Mouse (Mus musculus) gastrocnemius, postnatal 10 days (tissue): ENCODE measurements around the gene Narf. TPM values are rescaled to one million over a fixed set of nuclear protein-coding genes. Genes with fewer than 3 reads are reported as not detected.

ENCODE experiments used
- DNase-seq: peaks from one replicate; pipeline ENCODE4 v3.0.0; 2021; ENCODE audit warnings: mixed read lengths
- total RNA-seq, 2 experiments: library from RNA; stranded (reverse); gene quantifications; 2 replicates each; pipeline ENCODE4 v1.2.3; 2021

Narf gene
- total RNA-seq, 2 experiments from 2014 or later, result 36.5 to 41.6 TPM

DNA sequence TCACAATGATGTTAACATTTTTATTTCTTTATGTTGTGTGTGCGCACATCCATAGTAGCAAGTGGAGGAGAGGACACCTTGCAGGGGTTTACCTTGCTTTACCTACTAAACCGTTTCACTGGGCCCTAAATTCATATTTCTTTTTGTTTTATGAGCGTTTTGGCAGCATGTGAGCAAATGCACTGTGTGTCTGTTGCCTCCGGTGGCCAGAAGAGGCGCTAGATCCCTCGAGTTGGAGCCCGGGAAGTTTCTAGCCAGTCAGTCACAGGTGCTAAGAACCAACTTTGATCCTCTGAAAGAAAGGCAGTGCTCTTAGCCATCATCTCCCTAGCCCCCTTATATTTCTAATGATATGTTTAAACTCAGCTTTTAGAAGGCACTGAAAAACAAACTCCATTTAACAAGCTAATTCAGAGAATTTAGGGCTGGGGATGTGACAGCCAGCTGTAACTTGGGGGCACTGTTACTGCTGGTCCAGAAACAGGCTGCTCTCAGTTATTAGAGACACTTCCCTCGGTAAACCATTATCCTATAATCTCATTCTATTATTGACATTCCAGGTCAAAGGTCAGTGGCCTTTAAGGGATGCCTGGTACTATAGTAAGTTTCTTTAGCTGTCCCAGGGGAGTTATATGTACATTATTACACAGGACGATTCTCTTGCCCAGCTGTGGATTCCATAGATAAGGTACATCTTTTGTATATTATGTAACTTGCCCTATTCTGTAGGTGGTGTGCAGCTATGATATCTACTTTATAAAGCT is 1.4 kb upstream of the Narf start:
- DNase-seq, result peak; percentile 28

DNA sequence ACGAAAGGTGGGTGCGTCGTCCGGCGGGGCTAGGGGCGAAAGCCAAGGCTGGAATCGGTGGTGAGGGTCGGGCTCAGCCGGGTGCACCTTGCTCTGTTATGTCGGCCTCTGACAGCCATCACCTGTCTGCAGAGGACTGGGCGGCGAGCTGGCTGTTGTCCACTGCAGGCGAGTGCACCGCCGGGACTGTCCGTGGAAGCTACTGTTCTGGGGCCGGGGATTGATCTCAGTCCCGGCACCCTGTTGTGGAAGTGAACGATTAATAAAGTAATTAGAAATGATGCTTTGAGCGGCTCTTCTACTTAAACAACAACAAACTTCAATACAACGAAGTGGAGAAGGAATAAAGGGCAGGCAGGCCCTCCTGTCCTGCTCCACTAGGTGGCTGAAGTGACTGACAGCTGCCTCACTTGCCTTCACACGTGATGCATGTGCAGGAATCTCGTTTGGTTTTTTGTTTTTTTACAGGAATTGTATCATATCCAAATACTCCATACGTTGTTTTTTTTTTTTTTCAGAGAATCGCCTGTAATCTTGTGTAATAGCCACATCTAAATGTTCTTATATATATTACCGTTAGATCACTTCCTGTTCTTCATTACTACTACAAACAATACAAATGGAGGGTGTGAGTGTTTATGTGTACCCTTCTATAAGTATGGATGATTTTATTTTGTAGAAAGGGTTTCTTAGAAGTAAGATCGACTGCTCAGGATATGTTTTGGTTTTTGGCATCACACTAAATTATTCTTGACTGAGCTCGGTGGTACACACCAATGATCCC is 484 bp downstream of the Narf start:
- DNase-seq, result no peak

DNA sequence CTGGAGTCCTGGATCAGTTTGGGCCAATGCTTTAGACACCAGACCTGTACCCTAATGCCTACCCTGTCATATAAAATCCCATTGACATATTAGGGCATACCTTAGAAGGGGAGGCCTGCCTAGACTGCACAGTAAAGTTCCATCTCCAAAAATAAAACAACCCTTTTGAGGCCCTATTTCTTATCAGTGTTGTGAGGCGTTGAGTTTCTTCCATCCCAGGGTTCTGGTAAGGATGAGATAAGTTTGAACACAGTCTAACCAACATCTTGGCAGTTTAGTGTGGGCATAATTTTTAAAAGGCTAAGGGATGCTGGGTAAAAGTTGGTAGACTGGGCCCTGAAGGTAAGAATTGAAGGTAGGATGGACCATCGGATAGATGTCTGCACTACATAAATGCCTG is 2.6 kb downstream of the Narf start:
- no peak for DNase-seq

DNA sequence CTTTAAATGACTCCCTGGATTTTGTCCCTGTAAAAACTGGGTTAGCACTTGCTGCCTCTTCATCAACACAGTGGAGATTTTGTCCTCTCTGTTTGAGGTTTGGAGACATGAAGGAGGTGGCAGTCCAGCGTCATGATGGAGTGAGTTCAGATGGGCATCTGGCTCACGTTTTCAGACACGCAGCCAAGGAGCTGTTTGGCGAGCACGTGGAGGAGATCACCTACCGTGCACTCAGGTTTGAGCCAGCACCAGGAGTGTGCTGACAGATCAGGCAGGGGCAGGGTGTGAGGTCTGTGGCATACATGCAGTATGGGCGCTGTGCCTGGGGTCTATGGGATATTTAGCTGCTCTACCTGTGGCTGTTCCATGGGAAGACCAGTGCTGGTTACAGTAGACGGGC is 13.1 kb downstream of the Narf start:
- no peak for DNase-seq

DNA sequence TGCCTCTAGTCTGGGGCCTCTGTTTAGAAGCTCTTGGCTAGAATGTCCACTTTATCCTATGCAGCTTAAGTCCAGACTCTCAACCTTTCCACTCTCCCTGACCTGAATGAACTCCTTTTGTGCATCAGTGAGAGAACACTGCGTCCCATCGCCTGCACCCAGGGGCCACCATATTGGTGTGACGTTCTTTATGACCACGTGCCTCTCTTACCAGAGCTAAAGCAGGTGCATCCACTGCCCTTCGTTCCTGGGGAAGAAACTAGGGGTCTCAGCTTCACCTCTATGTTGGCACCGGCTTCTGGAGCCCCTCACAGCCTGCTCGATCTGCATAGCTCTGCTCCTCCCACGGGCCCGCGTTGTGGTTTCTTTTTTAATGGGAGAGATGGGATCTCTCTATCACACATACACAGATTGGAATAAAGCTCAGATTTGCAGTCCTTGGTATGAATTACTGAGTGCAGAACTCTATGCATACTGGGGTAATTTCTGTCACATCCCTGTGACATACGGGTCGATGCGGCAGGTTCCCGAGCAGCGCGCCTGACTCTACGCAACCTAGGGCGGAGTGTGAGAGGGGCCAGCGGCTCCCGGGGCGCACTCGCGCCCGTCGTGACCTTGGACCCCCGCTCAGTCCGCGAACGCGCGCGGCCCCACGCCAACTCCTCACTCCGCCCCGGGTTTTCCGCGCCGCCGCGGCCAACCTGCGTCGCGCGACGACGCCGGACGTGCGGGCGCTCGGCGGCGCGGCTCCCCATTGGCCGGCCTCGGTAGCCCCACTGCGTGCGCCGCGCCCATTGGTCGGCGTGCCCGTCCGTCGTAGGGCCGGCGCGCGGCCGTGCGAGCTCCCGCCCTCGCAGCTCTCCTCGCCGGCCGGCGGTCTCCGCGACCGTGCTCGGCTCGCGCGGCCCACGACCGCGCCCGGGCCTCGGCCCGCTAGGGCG is 22.4 kb downstream of the Narf start, which contains the start of gene Foxk2:
Gene Foxk2 (plus strand): TSS at position 831 of the 941 bp plus-strand sequence.
- DNase-seq, result peak; percentile 96

DNA sequence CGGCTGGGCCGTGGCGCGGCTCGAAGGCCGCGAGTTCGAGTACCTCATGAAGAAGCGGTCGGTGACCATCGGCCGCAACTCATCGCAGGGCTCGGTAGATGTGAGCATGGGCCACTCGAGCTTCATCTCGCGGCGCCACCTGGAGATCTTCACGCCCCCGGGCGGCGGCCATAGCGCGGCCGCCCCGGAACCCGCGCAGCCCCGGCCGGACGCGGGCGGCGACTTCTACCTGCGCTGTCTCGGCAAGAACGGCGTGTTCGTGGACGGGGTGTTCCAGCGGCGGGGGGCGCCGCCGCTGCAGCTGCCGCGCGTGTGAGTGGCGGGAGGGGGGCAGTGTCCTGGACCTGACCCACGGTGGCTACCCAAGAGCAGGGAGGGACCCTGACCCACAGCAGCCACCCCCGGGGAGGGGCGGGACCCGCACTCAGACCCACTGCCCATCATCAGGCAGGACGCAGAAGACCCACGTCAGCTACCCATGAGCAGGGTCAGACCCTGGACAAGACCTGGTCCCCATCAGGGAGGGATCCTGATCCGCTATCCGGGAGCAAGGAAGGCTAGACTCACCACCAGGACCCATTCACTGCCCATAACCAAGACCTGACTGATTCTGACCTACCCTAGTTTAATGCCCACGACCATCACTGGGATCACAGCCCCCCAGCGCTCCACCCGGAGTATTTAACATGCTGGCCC is 23.3 kb downstream of the Narf start:
- DNase-seq, result peak; percentile 43

DNA sequence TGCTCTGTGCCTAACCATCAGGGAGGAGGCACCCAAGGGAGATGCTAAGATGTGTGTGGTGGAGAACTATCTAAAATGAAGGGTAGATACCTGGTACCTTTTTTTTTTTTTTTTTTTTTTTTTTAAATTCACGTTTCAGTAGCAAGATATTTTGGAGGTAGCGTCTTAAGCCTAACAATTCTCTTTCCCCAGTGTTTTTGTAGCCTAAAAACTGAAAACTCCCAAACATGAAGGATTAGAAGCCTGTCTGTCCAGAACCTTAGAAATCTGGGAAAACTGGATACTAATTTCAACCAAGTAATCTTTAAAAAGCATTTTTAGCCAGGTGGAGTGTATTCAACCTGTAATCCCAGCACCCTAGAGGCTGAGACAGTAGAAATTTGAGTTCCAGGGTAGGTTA is 24.0 kb downstream of the Narf start:
- no peak for DNase-seq

DNA sequence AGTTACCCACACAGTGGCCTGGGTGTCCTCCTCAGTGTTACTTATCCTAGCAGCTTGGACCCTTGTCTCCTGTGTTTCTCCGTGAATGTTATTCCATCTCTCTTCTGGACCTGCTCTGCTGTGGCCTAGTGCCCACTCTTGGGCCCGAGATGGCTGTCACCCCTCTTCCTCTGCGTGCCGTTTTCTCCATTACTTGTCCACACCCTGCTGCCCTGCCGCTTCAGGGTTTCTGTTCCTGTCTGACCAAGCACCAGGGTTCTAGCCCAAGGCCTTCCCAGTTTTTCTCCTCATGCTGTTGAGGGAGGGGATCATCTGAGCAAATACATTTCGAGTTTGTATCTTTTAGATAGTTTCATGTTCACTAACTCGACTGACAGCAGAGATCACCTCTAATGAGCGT is 40.5 kb downstream of the Narf start:
- DNase-seq, result no peak

DNA sequence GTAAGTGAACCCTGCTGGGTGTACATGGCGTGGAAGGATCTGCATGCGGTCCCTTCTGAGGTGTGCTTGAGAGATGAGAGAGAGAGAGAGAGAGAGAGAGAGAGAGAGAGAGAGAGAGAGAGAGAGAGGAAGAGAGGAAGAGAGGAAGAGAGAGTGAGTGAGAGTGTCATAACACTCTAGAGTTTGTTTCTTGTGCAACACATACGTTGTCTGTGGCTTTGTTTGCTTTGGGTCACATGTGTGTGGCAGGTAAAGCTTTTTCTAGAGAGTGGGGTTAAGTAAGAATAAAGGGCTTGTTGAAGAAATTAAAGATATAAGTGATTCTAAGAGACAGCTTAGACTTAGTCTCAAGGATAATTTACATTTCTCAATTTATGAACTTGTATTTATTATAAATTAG is 41.0 kb downstream of the Narf start:
- no peak for DNase-seq

DNA sequence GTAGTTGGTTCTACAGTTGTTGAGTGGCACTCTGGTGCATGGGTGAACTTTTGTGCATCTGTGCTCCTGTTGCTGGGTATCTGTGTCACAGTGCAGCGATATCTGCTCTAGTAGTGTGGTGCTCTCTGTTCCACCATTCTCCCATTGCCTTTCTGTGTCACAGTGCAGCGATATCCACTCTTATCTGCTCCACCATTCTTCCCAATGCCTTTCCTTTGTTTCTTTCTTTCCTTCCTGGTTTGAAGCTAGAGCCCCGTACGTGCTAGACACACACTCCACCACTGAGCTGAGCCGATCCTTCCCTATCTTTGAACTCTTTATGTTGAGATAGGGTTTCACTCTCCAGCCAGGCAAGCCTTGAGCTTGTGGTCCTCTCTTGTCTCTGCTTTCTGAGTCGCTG is 45.9 kb downstream of the Narf start:
- no peak for DNase-seq

DNA sequence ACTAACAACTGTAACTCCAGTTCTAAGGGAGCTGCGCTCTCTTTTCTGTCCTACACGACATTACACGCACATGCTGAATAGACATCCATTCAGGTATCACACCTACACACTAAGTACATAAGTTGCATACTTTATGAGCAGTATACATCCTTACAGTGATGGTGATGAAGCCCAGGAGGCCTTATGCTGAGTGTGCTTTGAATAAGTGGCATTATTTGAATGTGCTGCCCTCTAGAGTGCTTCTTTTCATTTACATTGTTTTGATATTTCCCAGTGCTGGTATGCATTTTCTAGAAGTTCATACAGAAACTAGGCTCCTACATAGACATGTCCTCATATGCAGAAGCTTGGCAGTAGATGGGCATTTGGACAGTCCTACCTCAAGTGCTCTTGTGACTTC is 52.8 kb downstream of the Narf start:
- DNase-seq, result no peak

DNA sequence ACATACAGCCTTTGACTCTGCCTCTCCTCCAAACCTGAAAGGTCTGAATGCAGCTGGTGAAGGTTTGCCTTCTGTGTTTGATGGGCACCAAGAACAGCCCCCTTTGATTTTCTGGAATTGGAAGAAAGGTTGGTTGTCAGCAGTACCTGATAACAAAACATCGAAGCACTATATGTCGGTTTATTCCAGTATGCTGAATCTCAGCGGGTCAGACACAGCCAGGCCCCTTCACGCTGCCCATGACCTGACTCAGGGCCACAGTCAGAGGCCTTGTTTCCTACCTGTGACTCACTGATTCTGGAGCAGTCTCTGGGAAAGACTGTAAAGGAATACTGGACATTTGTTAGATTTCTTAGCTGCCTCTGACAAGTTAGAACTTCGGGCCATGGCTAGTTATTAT is 57.7 kb downstream of the Narf start:
- no peak for DNase-seq

DNA sequence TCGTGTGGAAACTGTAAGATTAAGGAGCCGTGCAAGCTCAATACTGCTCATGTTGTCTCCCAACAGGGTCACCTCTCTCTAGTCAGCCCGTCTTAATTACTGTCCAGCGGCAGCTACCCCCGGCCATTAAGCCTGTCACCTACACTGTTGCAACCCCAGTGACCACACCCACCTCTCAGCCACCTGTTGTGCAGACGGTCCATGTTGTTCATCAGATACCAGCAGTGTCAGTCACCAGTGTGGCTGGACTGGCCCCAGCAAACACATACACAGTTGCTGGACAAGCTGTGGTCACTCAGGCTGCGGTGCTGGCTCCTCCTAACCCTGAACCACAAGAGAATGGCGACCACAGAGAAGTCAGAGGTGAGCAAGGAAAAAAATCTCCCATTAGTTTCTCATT is 61.4 kb downstream of the Narf start:
- DNase-seq, result no peak

DNA sequence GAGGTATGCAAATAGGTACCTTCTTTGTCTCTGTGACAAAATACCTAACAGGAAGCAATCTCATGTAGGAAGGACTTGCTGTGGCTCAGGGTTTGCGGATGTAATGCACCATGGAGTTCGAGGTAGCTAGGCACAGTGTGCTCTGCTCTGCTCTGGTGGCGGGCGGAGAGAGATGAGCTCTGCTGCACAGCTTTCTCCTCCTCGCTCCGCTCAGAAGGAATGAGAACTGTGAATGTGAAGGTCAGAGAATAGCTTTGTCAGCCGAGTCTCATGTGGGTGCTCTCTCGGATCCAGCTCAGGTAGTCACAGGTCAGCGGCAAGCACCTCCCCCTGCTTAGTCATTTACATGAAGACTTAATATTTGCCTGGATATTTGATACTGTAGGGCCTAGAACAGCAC is 63.2 kb downstream of the Narf start:
- no peak for DNase-seq

DNA sequence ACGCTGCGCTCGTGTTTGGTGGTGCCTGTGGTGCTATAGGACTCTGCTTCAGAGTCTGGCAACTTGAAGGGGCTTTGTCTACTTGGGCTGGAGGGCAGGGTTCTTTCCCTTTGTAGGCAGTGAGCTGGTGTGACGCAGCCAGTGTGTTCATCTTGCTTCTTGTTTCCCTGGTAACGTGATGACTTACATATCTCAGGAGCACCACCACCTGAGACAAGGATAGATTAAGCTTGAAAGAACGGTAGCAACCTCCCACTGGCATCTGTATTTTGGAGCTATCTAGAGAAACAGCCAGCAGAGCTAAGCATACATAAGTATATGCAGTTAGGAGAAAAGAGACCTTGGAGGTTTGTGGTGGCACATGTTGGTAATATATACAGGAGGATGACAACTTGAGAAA is 68.3 kb downstream of the Narf start:
- no peak for DNase-seq

Other genes starting within 250 kb of the Narf start
- 10 to 100 TPM; 67.8 to 77.3 TPM for gene Csnk1d, start 245.9 kb upstream of the Narf start, total RNA-seq
- gene Cd7, start 197.8 kb upstream of the Narf start, total RNA-seq, result not detected
- gene Sectm1b, start 173.7 kb upstream of the Narf start, total RNA-seq, result not detected
- under 1 TPM in 1 of 2 experiments, not detected in 1; 0.14 TPM for gene Sectm1a, start 156.0 kb upstream of the Narf start, total RNA-seq
- not detected for gene Tex19.2, start 118.6 kb upstream of the Narf start, total RNA-seq
- gene Tex19.1, start 91.1 kb upstream of the Narf start, total RNA-seq, result under 1 TPM in 1 of 2 experiments, not detected in 1; 0.14 TPM
- gene Uts2r, start 77.0 kb upstream of the Narf start, total RNA-seq, result 1 to 10 TPM; 2.2 to 3.2 TPM
- gene Hexdc, start 32.8 kb upstream of the Narf start, total RNA-seq, result 10 to 100 TPM in 1 of 2 experiments, 1 to 10 TPM in 1; 8.6 to 10.3 TPM
- gene Ogfod3, start 32.5 kb upstream of the Narf start, total RNA-seq, result 10 to 100 TPM; 13.2 to 13.5 TPM
- gene Cybc1, start 7.9 kb upstream of the Narf start, total RNA-seq, result 1 to 10 TPM; 6.3 to 7.2 TPM
- gene Foxk2, start 22.7 kb downstream of the Narf start, total RNA-seq, result 10 to 100 TPM; 23.4 to 29.1 TPM
- 10 to 100 TPM; 40.7 to 45.4 TPM for gene Wdr45b, start 117.2 kb downstream of the Narf start, total RNA-seq
- 10 to 100 TPM; 23.8 to 27.4 TPM for gene Rab40b, start 151.0 kb downstream of the Narf start, total RNA-seq
- gene Fn3krp, start 184.1 kb downstream of the Narf start, total RNA-seq, result 1 to 10 TPM; 6.1 to 8.1 TPM
- gene Fn3k, start 197.7 kb downstream of the Narf start, total RNA-seq, result 1 to 10 TPM; 5.0 to 7.6 TPM
- gene Tbcd, start 214.7 kb downstream of the Narf start, total RNA-seq, result 10 to 100 TPM; 18.4 to 18.8 TPM